Mouse (Mus musculus) brain, adult 2 months (tissue): ENCODE measurements at regions not wholly inside any gene's neighbourhood (a gene's known extent, or its start where the extent isn't known, plus 50 kb on each side); places are given as distances from the start of the nearest gene placed in this dataset.

Experiments
- DNase-seq: peaks from one replicate; pipeline ENCODE4 v3.0.0; 2011; ENCODE audit warnings: low read depth, low spot score

GRCm38 (mm10) chr16:60815628-60816414 is 210.5 kb upstream of the Epha6 start:
- peak; percentile 61 for DNase-seq

- peak; percentile 53 for DNase-seq
These were observed 195.4 kb upstream of the Epha6 start for GRCm38 (mm10) chr16:60800746-60801145.
